Mouse (Mus musculus): ENCODE results near the gene Dcaf11.

Dcaf11 gene

GRCm38 (mm10) chr14:55618486-55619195, 58.8 kb downstream of the Dcaf11 start:
- no peak for DNase-seq

Measured in thymus, postnatal 36 days (tissue).